Mouse (Mus musculus) lung, postnatal 36 days (tissue): Measurements from ENCODE around the gene Inpp5k.

Source experiments
- DNase-seq: peaks from one replicate; pipeline ENCODE4 v3.0.0; 2022; ENCODE audit warnings: mixed read lengths

Gene Inpp5k

GRCm38 (mm10) chr11:75655621-75656545 is 25.1 kb downstream of the Inpp5k start:
- DNase-seq: peak; percentile 91

- peak; percentile 54 for DNase-seq
Observed at GRCm38 (mm10) chr11:75656621-75657590, 26.1 kb downstream of the Inpp5k start.

GRCm38 (mm10) chr11:75657841-75658240 is 27.1 kb downstream of the Inpp5k start:
- no peak for DNase-seq

GRCm38 (mm10) chr11:75658311-75658710 is 27.5 kb downstream of the Inpp5k start:
- DNase-seq: no peak

- peak; percentile 32 for DNase-seq
Observed at GRCm38 (mm10) chr11:75658996-75659750, 28.4 kb downstream of the Inpp5k start.

GRCm38 (mm10) chr11:75660081-75660590 is 29.3 kb downstream of the Inpp5k start:
- no peak for DNase-seq

GRCm38 (mm10) chr11:75660941-75661800 is 30.4 kb downstream of the Inpp5k start:
- no peak for DNase-seq

- no peak for DNase-seq
Observed at GRCm38 (mm10) chr11:75662131-75662530, 31.3 kb downstream of the Inpp5k start.

GRCm38 (mm10) chr11:75666296-75666695 is 35.5 kb downstream of the Inpp5k start:
- no peak for DNase-seq

GRCm38 (mm10) chr11:75668621-75669020 is 37.8 kb downstream of the Inpp5k start:
- DNase-seq: no peak

GRCm38 (mm10) chr11:75669176-75669852 is 38.5 kb downstream of the Inpp5k start:
- DNase-seq: no peak

- DNase-seq: no peak
Observed at GRCm38 (mm10) chr11:75669853-75670200, 39.0 kb downstream of the Inpp5k start.

- no peak for DNase-seq
Observed at GRCm38 (mm10) chr11:75671426-75672180, 40.8 kb downstream of the Inpp5k start.

- DNase-seq: no peak
Observed at GRCm38 (mm10) chr11:75673411-75673810, 42.6 kb downstream of the Inpp5k start.

- DNase-seq: no peak
Observed at GRCm38 (mm10) chr11:75674875-75675274, 44.1 kb downstream of the Inpp5k start.

- DNase-seq: no peak
Observed at GRCm38 (mm10) chr11:75677881-75678746, 47.3 kb downstream of the Inpp5k start.

GRCm38 (mm10) chr11:75678747-75679438 is 48.1 kb downstream of the Inpp5k start, which contains the start of gene Crk:
TSS of gene Crk (plus strand) at chr11:75679259.
- DNase-seq: peak; percentile 99
